Mouse (Mus musculus) heart, postnatal 0 days (tissue): ENCODE data around the gene Prickle1.

ENCODE experiments used
- CTCF ChIP-seq: IDR thresholded peaks from 2 replicates; pipeline ENCODE4 v1.5.1; 2016; ENCODE audit warnings: antibody characterized with exemption, control low read depth, low read depth
- EP300 ChIP-seq: IDR thresholded peaks from 2 replicates; pipeline ENCODE4 v1.6.1; 2016; ENCODE audit warnings: antibody characterized with exemption, low read depth

- no peak for TF ChIP-seq CTCF
- TF ChIP-seq EP300, result no peak
These were observed 7.3 kb downstream of the Prickle1 start for GRCm38 (mm10) chr15:93588401-93588800.
